Mouse (Mus musculus): Measurements from ENCODE around the gene Mrps35. TPM values are rescaled to one million over a fixed set of nuclear protein-coding genes. Genes with fewer than 3 reads are reported as not detected.

Gene Mrps35
- total RNA-seq, 1 experiment from 2014 or later = 98.0 TPM

GRCm38 (mm10) chr6:147030096-147030885 lies 12.3 kb upstream of the Mrps35 start:
- DNase-seq = no peak

GRCm38 (mm10) chr6:147032303-147032925 lies 10.2 kb upstream of the Mrps35 start, which contains the start of gene Rep15:
Gene Rep15, plus strand, starts transcription at chr6:147032584.
- DNase-seq = no peak

- DNase-seq = no peak
These were observed 1.1 kb downstream of the Mrps35 start for GRCm38 (mm10) chr6:147043633-147044032.

- DNase-seq = no peak
These were observed 6.8 kb downstream of the Mrps35 start for GRCm38 (mm10) chr6:147049239-147049805.

GRCm38 (mm10) chr6:147051666-147052065 lies 9.1 kb downstream of the Mrps35 start:
- DNase-seq = no peak

GRCm38 (mm10) chr6:147052440-147052839 lies 9.9 kb downstream of the Mrps35 start:
- DNase-seq = no peak

- DNase-seq = no peak
These were observed 11.5 kb downstream of the Mrps35 start for GRCm38 (mm10) chr6:147053785-147054646.

GRCm38 (mm10) chr6:147055374-147055977 lies 12.9 kb downstream of the Mrps35 start:
- no peak for DNase-seq

GRCm38 (mm10) chr6:147059326-147059725 lies 16.8 kb downstream of the Mrps35 start:
- DNase-seq = no peak

- no peak for DNase-seq
These were observed 19.1 kb downstream of the Mrps35 start for GRCm38 (mm10) chr6:147061630-147062029.

GRCm38 (mm10) chr6:147062034-147062433 lies 19.5 kb downstream of the Mrps35 start:
- DNase-seq = no peak

- no peak for DNase-seq
These were observed 20.1 kb downstream of the Mrps35 start for GRCm38 (mm10) chr6:147062694-147063093.

- DNase-seq = no peak
These were observed 21.8 kb downstream of the Mrps35 start for GRCm38 (mm10) chr6:147064226-147064943.

GRCm38 (mm10) chr6:147064944-147065261 lies 22.3 kb downstream of the Mrps35 start:
- DNase-seq = peak; percentile 29

- DNase-seq = no peak
These were observed 33.3 kb downstream of the Mrps35 start for GRCm38 (mm10) chr6:147075808-147076387.

GRCm38 (mm10) chr6:147076878-147077277 lies 34.3 kb downstream of the Mrps35 start:
- no peak for DNase-seq

GRCm38 (mm10) chr6:147079919-147080318 lies 37.4 kb downstream of the Mrps35 start:
- no peak for DNase-seq

GRCm38 (mm10) chr6:147085398-147086040 lies 43.0 kb downstream of the Mrps35 start:
- DNase-seq = no peak

- DNase-seq = no peak
These were observed 44.1 kb downstream of the Mrps35 start, which contains the start of gene Mansc4 for GRCm38 (mm10) chr6:147086594-147087225. Gene Mansc4, minus strand, starts transcription at chr6:147087032.

- DNase-seq = no peak
These were observed 45.2 kb downstream of the Mrps35 start for GRCm38 (mm10) chr6:147087736-147088135.
